Mouse (Mus musculus): ENCODE measurements at regions not wholly inside any gene's neighbourhood (a gene's known extent, or its start where the extent isn't known, plus 50 kb on each side); places are given as distances from the start of the nearest gene placed in this dataset.

DNA sequence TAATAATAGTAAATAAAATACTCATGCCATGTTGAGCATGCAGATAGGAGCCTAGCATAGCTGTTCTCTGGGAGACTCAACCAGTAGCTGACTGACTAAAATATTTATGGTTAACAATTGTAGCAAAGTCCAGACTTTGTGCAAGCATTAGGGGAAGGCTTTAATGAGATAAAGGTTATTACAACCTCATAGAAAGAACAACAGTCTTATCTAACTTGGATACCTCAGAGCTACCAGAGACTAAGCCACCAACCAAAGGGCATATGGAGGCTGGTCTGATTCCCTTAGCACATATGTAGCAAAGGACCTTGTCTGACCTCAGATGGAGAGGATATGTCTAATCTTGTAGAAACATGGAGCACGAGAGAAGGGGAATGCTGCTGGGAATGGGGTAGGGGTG, 1136.4 kb upstream of the Pcdh20 start:
- no peak for TF ChIP-seq CTCF (IDR thresholded peaks at IDR 0.05; ENCODE audit: low read depth)
- Histone ChIP-seq H3K9ac (replicated peaks; ENCODE audit: low read length) (no peak overlapping the region), H3K4me3 (ENCODE audit: low read length) (no peak overlapping the region), H3K4me2 (ENCODE audit: low read depth, low read length) (no peak overlapping the region), H3K36me3 (ENCODE audit: insufficient read depth, low read length) (no peaks in the 10 kb centered on the region), H3K27ac (no peak overlapping the region), H3K4me1 (ENCODE audit: insufficient read depth, low read length) (no peaks in the 10 kb centered on the region), H3K27me3 (ENCODE audit: insufficient read depth, low read length) (no peaks in the 10 kb centered on the region), H3K9me3 (ENCODE audit: low read length) (no peaks in the 10 kb centered on the region)
- DNase-seq (ENCODE audit: low spot score): no peak
- WGBS: 88% methylated on average over 1 of the region's 1 CpGs
- ATAC-seq: no peak

DNA sequence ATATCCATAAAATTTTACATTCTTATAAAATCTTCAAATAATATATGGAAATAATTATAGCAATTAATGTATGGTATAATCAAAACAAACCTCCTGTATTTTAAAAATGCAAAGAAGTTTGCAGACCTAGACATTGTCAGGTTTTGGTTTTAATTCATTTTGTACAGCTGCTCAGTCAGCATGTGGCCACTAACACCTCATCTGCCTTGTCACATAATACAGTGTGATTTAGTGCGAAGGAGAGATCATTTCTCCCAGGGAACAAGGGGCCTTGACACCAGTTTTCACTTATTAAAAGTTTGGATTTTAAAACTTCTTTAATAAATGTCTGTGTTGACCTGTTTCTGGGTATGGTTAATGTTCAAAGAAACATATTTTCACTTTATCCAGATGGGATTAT, 1126.6 kb upstream of the Pcdh20 start:
- no peak for TF ChIP-seq CTCF (IDR thresholded peaks at IDR 0.05; ENCODE audit: low read depth)
- Histone ChIP-seq H3K4me2 (ENCODE audit: low read depth, low read length) (no peak overlapping the region), H3K36me3 (ENCODE audit: insufficient read depth, low read length) (no peaks in the 10 kb centered on the region), H3K9me3 (ENCODE audit: low read length) (no peaks in the 10 kb centered on the region), H3K9ac (replicated peaks; ENCODE audit: low read length) (no peak overlapping the region), H3K4me1 (ENCODE audit: insufficient read depth, low read length) (no peaks in the 10 kb centered on the region), H3K27ac (no peak overlapping the region), H3K27me3 (ENCODE audit: insufficient read depth, low read length) (no peaks in the 10 kb centered on the region), H3K4me3 (ENCODE audit: low read length) (no peak overlapping the region)
- 69% methylated on average over 1 of the region's 1 CpGs for WGBS
- DNase-seq (ENCODE audit: low spot score) (no peak), ATAC-seq (no peak)

DNA sequence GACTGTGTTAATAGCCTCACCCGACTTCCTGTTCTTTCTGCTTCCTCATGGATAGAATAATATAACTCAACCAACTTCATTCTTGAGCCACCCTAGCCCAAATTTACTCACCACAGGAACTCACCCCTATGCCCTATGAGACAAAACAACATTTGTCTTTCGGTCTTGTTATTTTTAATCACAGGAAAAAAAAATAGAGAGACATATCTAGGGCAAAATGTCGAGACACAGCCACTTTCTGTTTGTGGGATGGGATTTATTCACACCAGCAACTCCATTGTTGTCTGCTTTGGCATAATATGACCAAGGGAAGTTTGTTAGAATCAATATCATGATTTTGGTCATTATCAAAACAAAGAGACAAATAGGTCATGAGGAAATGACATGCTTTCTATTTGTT, 1102.4 kb upstream of the Pcdh20 start:
- Histone ChIP-seq H3K9ac (replicated peaks; ENCODE audit: low read length) (no peak overlapping the region), H3K4me3 (ENCODE audit: low read length) (no peak overlapping the region), H3K27me3 (ENCODE audit: insufficient read depth, low read length) (no peaks in the 10 kb centered on the region), H3K27ac (no peak overlapping the region), H3K36me3 (ENCODE audit: insufficient read depth, low read length) (no peaks in the 10 kb centered on the region), H3K4me2 (ENCODE audit: low read depth, low read length) (no peak overlapping the region), H3K9me3 (ENCODE audit: low read length) (no peaks in the 10 kb centered on the region), H3K4me1 (ENCODE audit: insufficient read depth, low read length) (no peaks in the 10 kb centered on the region)
- TF ChIP-seq CTCF (IDR thresholded peaks at IDR 0.05; ENCODE audit: low read depth): no peak
- ATAC-seq (no peak), DNase-seq (ENCODE audit: low spot score) (no peak)
- 72% methylated on average over 3 of the region's 3 CpGs for WGBS

DNA sequence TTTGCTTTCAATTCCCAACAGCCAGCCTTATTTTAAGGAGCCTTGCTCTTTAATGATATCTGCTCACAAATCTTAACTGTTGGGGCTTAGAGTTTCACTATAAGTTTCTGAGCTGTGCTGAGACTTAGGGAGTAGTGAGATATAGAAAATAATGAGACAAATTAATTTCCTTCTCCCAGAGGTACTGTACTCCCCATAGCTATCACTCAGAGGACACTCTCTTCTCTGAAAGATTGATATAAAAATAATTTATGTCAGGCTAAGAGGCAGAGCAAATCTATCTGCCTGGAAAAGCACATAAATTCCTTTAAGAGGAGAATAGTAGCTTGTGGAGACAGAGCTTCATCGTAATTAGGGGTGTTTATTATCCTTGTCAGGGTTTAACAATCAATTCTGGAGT, 1100.5 kb upstream of the Pcdh20 start:
- H3K4me2 ChIP-seq (ENCODE audit: low read depth, low read length): no peak overlapping the region
- WGBS: 55% methylated on average over 1 of the region's 1 CpGs
- no peaks in the 10 kb centered on the region for H3K4me1 ChIP-seq (ENCODE audit: insufficient read depth, low read length)
- no peak overlapping the region for H3K9ac ChIP-seq (replicated peaks; ENCODE audit: low read length)
- DNase-seq (ENCODE audit: low spot score) (peak; percentile 3), ATAC-seq (no peak)
- no peaks in the 10 kb centered on the region for H3K27me3 ChIP-seq (ENCODE audit: insufficient read depth, low read length)
- no peaks in the 10 kb centered on the region for H3K36me3 ChIP-seq (ENCODE audit: insufficient read depth, low read length)
- no peak for TF ChIP-seq CTCF (IDR thresholded peaks at IDR 0.05; ENCODE audit: low read depth)
- H3K27ac ChIP-seq: no peak overlapping the region
- no peaks in the 10 kb centered on the region for H3K9me3 ChIP-seq (ENCODE audit: low read length)
- H3K4me3 ChIP-seq (ENCODE audit: low read length): no peak overlapping the region

GRCm38 (mm10) chr14:89559822-89560477, 1088.8 kb upstream of the Pcdh20 start:
- no peaks in the 10 kb centered on the region for H3K36me3 ChIP-seq (ENCODE audit: insufficient read depth, low read length)
- ATAC-seq: no peak

DNA sequence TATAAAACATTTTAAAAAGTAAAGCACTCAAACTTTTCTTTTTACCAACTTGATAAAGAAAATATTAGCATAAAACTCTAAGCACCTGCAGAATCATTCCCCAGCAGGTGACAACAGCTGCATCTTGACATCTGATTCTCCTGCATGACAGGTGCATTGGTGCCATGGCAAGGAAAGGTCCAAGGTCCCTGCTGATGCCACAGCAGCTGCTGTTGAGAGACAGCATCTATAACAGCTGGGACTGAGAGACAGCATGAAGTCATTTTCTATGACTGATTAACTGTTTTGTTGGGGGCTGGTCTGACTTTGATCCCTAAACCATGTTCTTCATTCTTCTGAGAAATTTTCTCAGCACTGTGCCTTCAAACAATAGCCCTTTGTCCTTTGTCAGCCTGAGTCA, 1086.1 kb upstream of the Pcdh20 start:
- Histone ChIP-seq H3K36me3 (ENCODE audit: insufficient read depth, low read length) (no peaks in the 10 kb centered on the region), H3K27me3 (ENCODE audit: insufficient read depth, low read length) (no peaks in the 10 kb centered on the region), H3K9ac (replicated peaks; ENCODE audit: low read length) (no peak overlapping the region), H3K4me2 (ENCODE audit: low read depth, low read length) (no peak overlapping the region), H3K4me3 (ENCODE audit: low read length) (no peak overlapping the region), H3K27ac (no peak overlapping the region), H3K4me1 (ENCODE audit: insufficient read depth, low read length) (no peaks in the 10 kb centered on the region), H3K9me3 (ENCODE audit: low read length) (no peaks in the 10 kb centered on the region)
- ATAC-seq (no peak), DNase-seq (ENCODE audit: low spot score) (no peak)
- no peak for TF ChIP-seq CTCF (IDR thresholded peaks at IDR 0.05; ENCODE audit: low read depth)

More at GRCm38 (mm10) chr14:89559822-89560477, 1088.8 kb upstream of the Pcdh20 start:
- H3K4me3 ChIP-seq (ENCODE audit: low read length): no peak overlapping the region
- H3K27me3 ChIP-seq (ENCODE audit: insufficient read depth, low read length): no peaks in the 10 kb centered on the region
- no peak for TF ChIP-seq CTCF (IDR thresholded peaks at IDR 0.05; ENCODE audit: low read depth)
- H3K9me3 ChIP-seq (ENCODE audit: low read length): no peaks in the 10 kb centered on the region
- H3K27ac ChIP-seq: no peak overlapping the region
- 83% methylated on average over 3 of the region's 3 CpGs for WGBS
- no peak overlapping the region for H3K4me2 ChIP-seq (ENCODE audit: low read depth, low read length)
- H3K4me1 ChIP-seq (ENCODE audit: insufficient read depth, low read length): no peaks in the 10 kb centered on the region
- H3K9ac ChIP-seq (replicated peaks; ENCODE audit: low read length): no peak overlapping the region
- DNase-seq (ENCODE audit: low spot score): no peak

- TF ChIP-seq CTCF (IDR thresholded peaks at IDR 0.05; ENCODE audit: low read depth): no peak
- DNase-seq (ENCODE audit: low spot score) (no peak), ATAC-seq (no peak)
- Histone ChIP-seq H3K9me3 (ENCODE audit: low read length) (no peaks in the 10 kb centered on the region), H3K9ac (replicated peaks; ENCODE audit: low read length) (no peak overlapping the region), H3K4me3 (ENCODE audit: low read length) (no peak overlapping the region), H3K4me2 (ENCODE audit: low read depth, low read length) (no peak overlapping the region), H3K4me1 (ENCODE audit: insufficient read depth, low read length) (no peaks in the 10 kb centered on the region), H3K36me3 (ENCODE audit: insufficient read depth, low read length) (no peaks in the 10 kb centered on the region), H3K27ac (no peak overlapping the region), H3K27me3 (ENCODE audit: insufficient read depth, low read length) (no peaks in the 10 kb centered on the region)
- WGBS: 50% methylated on average over 2 of the region's 2 CpGs
Observed at GRCm38 (mm10) chr14:89556245-89556644, 1085.0 kb upstream of the Pcdh20 start.
